Mouse (Mus musculus) MEL (cell line): ENCODE measurements at regions not wholly inside any gene's neighbourhood (a gene's known extent, or its start where the extent isn't known, plus 50 kb on each side); places are given as distances from the start of the nearest gene placed in this dataset.

Source experiments
- DNase-seq: peaks from one replicate; pipeline ENCODE4 v3.0.0; 2011; ENCODE audit warnings: low read depth, low spot score
- H3K27ac ChIP-seq: 2 replicates; pipeline ENCODE4 v1.5.1; 2012; ENCODE audit warnings: low read depth, mild to moderate bottlenecking, control low read depth, low read length, moderate library complexity; ENCODE audit not compliant: control insufficient read depth
- H3K27me3 ChIP-seq, 2 experiments: fragments of 150-350 bp in 1 of 2; sonication (generic) in 1 of 2; 2 replicates each; pipeline ENCODE4 v1.6.1; 2012; ENCODE audit warnings: low read length in 2 of 2, mild to moderate bottlenecking in 2 of 2, improper control_type of control experiment in 1 of 2, moderate library complexity in 1 of 2; ENCODE audit not compliant: insufficient read depth in 2 of 2, control insufficient read depth in 1 of 2
- H3K36me3 ChIP-seq, 2 experiments: 2 replicates each; pipeline ENCODE4 v1.6.1; 2012 to 2014; ENCODE audit warnings: low read length in 2 of 2, improper control_type of control experiment in 1 of 2, inconsistent platforms in 1 of 2, mild to moderate bottlenecking in 1 of 2; ENCODE audit not compliant: insufficient read depth in 2 of 2, control insufficient read depth in 1 of 2
- H3K4me1 ChIP-seq, 2 experiments: fragments of 150-350 bp in 1 of 2; sonication (generic) in 1 of 2; 2 replicates each; pipeline ENCODE4 v1.6.1; 2012; ENCODE audit warnings: low read length in 2 of 2, improper control_type of control experiment in 1 of 2, mild to moderate bottlenecking in 1 of 2; ENCODE audit not compliant: insufficient read depth in 2 of 2, control insufficient read depth in 1 of 2
- H3K4me3 ChIP-seq, 2 experiments: fragments of 150-350 bp in 1 of 2; sonication (generic) in 1 of 2; 2 replicates each; pipeline ENCODE4 v1.5.1; 2012; ENCODE audit warnings: low read depth in 2 of 2, low read length in 2 of 2, mild to moderate bottlenecking in 2 of 2, moderate library complexity in 2 of 2, control low read depth in 1 of 2, improper control_type of control experiment in 1 of 2; ENCODE audit not compliant: control insufficient read depth in 1 of 2, insufficient read depth in 1 of 2
- H3K79me2 ChIP-seq: 2 replicates; pipeline ENCODE4 v1.6.1; 2012; ENCODE audit warnings: mild to moderate bottlenecking, low read length, moderate library complexity; ENCODE audit not compliant: control insufficient read depth, poor library complexity, insufficient read depth
- H3K9ac ChIP-seq: 2 replicates; pipeline ENCODE4 v1.6.1; 2012; ENCODE audit warnings: low read depth, mild to moderate bottlenecking, control low read depth, low read length, moderate library complexity; ENCODE audit not compliant: control insufficient read depth, poor library complexity, severe bottlenecking
- H3K9me3 ChIP-seq: fragments of 150-350 bp; sonication (generic); replicated peaks from 2 replicates; pipeline ENCODE4 v1.6.1; 2012; ENCODE audit warnings: mild to moderate bottlenecking, low read length, improper control_type of control experiment, moderate library complexity; ENCODE audit not compliant: insufficient read depth
- BHLHE40 ChIP-seq: IDR thresholded peaks from 2 replicates; pipeline ENCODE4 v1.6.1; 2012; ENCODE audit warnings: low read depth, mild to moderate bottlenecking, inconsistent platforms, low read length, improper control_type of control experiment, borderline replicate concordance
- E2F4 ChIP-seq: IDR thresholded peaks from 2 replicates; pipeline ENCODE4 v1.6.1; 2011; ENCODE audit warnings: low read depth, low read length, improper control_type of control experiment, borderline replicate concordance
- EP300 ChIP-seq, 2 experiments: IDR thresholded peaks; 2 replicates each; pipeline ENCODE4 v1.6.1; 2011; ENCODE audit warnings: improper control_type of control experiment in 2 of 2, low read length in 2 of 2, low read depth in 1 of 2, mild to moderate bottlenecking in 1 of 2
- JUND ChIP-seq: IDR thresholded peaks from 2 replicates; pipeline ENCODE4 v1.6.1; 2011; ENCODE audit warnings: low read depth, mild to moderate bottlenecking, improper control_type of control experiment, low read length
- MAX ChIP-seq: IDR thresholded peaks from 2 replicates; pipeline ENCODE4 v1.6.1; 2011; ENCODE audit warnings: low read length, improper control_type of control experiment
- MXI1 ChIP-seq: IDR thresholded peaks from 2 replicates; pipeline ENCODE4 v1.6.1; 2011; ENCODE audit warnings: mild to moderate bottlenecking, low read depth, low read length, improper control_type of control experiment
- MYC ChIP-seq: IDR thresholded peaks from 2 replicates; pipeline ENCODE4 v1.6.1; 2011; ENCODE audit warnings: low read depth, mild to moderate bottlenecking, low read length, improper control_type of control experiment, moderate library complexity
- NELFE ChIP-seq: IDR thresholded peaks from 2 replicates; pipeline ENCODE4 v1.6.1; 2011; ENCODE audit warnings: low read depth, low read length, improper control_type of control experiment
- NRF1 ChIP-seq: IDR thresholded peaks from 2 replicates; pipeline ENCODE4 v1.6.1; 2014; ENCODE audit warnings: low read depth, mild to moderate bottlenecking, inconsistent platforms, low read length, improper control_type of control experiment, moderate library complexity; ENCODE audit not compliant: poor library complexity, insufficient read depth, severe bottlenecking
- POLR2A ChIP-seq, 2 experiments: IDR thresholded peaks; 2 replicates each; pipeline ENCODE4 v1.6.1; 2011 to 2012; ENCODE audit warnings: low read length in 2 of 2, mild to moderate bottlenecking in 2 of 2, control low read depth in 1 of 2, improper control_type of control experiment in 1 of 2, low read depth in 1 of 2, moderate library complexity in 1 of 2; ENCODE audit not compliant: control insufficient read depth in 1 of 2, insufficient read depth in 1 of 2, poor library complexity in 1 of 2
- RAD21 ChIP-seq: IDR thresholded peaks from 2 replicates; pipeline ENCODE4 v1.6.1; 2011; ENCODE audit warnings: mild to moderate bottlenecking, low read depth, low read length, improper control_type of control experiment
- TAL1 ChIP-seq: IDR thresholded peaks from 2 replicates; pipeline ENCODE4 v1.6.1; 2012; ENCODE audit warnings: mild to moderate bottlenecking, inconsistent platforms, low read length, moderate library complexity, mixed read lengths
- TCF12 ChIP-seq: IDR thresholded peaks from 2 replicates; pipeline ENCODE4 v1.6.1; 2014; ENCODE audit warnings: low read depth, mild to moderate bottlenecking, inconsistent platforms, low read length, improper control_type of control experiment, moderate library complexity
- UBTF ChIP-seq: IDR thresholded peaks from 2 replicates; pipeline ENCODE4 v1.6.1; 2012; ENCODE audit warnings: low read depth, mild to moderate bottlenecking, inconsistent platforms, low read length, improper control_type of control experiment, moderate library complexity, borderline replicate concordance; ENCODE audit not compliant: insufficient read depth
- USF1 ChIP-seq: IDR thresholded peaks from 2 replicates; pipeline ENCODE4 v1.6.1; 2014; ENCODE audit warnings: low read depth, mild to moderate bottlenecking, inconsistent platforms, low read length, improper control_type of control experiment, moderate library complexity
- ZC3H11A ChIP-seq: IDR thresholded peaks from 2 replicates; pipeline ENCODE4 v1.6.1; 2012; ENCODE audit warnings: low read depth, mild to moderate bottlenecking, inconsistent platforms, low read length, improper control_type of control experiment

DNA sequence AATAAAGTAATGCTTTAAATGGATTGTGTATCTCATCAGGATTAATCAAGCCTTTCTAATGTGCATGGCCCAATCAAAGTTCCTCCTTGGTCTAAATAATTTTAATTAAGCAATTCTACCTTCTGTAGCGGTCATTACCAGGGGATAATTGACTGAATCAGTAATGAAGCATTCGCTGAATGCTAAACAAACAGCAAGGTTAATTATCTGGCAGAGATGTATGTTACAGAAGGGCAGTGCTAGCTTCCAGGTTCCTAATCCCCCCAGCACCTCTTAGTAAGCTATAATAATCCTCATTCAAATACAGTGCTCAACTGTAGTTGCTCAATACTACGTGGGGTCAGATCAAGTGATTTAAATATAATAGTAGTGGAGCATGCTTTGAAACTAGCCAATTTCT is 1102.6 kb downstream of the Zpld1 start:
- H3K4me1 ChIP-seq, result peaks cover 0 to 3% of the 10 kb centered on the region in 2 experiments; a peak in 1 of 4 replicates
- no peaks in the 10 kb centered on the region for H3K9me3 ChIP-seq
- DNase-seq, result no peak
- no peak overlapping the region for H3K9ac ChIP-seq
- TF ChIP-seq ZC3H11A, result no peak
- TF ChIP-seq JUND, result no peak
- TF ChIP-seq USF1, result no peak
- no peak for TF ChIP-seq NELFE
- TF ChIP-seq POLR2A (IDR thresholded peaks at IDR 0.05; ENCODE audit: control insufficient read depth in 1 of 2, insufficient read depth in 1 of 2, low read depth in 1 of 2, low read length in 2 of 2, poor library complexity in 1 of 2), result no peak
- no peak for TF ChIP-seq MYC
- no peak for TF ChIP-seq UBTF
- no peak for TF ChIP-seq RAD21
- TF ChIP-seq TAL1, result no peak
- TF ChIP-seq NRF1, result no peak
- no peak for TF ChIP-seq MXI1
- no peak for TF ChIP-seq TCF12
- no peaks in the 10 kb centered on the region for H3K27me3 ChIP-seq
- no peaks in the 10 kb centered on the region for H3K79me2 ChIP-seq
- no peak overlapping the region for H3K27ac ChIP-seq
- H3K36me3 ChIP-seq, result no peaks in the 10 kb centered on the region; a peak in 1 of 4 replicates
- no peak overlapping the region for H3K4me3 ChIP-seq

- no peak overlapping the region for H3K9ac ChIP-seq
- TF ChIP-seq BHLHE40 (no peak), E2F4 (no peak), MAX (no peak), EP300 (IDR thresholded peaks at IDR 0.05; ENCODE audit: low read depth in 1 of 2, low read length in 2 of 2) (peak in 1 of 2 experiments; percentile 9; a peak in 1 of 4 replicates)
- TF ChIP-seq, all 39 proteins: peak for 1
- H3K36me3 ChIP-seq, result no peaks in the 10 kb centered on the region; a peak in 1 of 4 replicates
- H3K9me3 ChIP-seq, result no peaks in the 10 kb centered on the region
- DNase-seq, result no peak
- H3K27ac ChIP-seq, result no peak overlapping the region
- H3K4me3 ChIP-seq, result no peak overlapping the region
- H3K27me3 ChIP-seq, result no peaks in the 10 kb centered on the region
- no peaks in the 10 kb centered on the region for H3K79me2 ChIP-seq
- H3K4me1 ChIP-seq, result peaks cover 0 to 3% of the 10 kb centered on the region in 2 experiments; a peak in 1 of 4 replicates
Measured at GRCm38 (mm10) chr16:54194680-54195079, 1103.1 kb downstream of the Zpld1 start.
